Mouse (Mus musculus) 416B (cell line): ENCODE measurements around the gene Zfp692.
A peak's percentile ranks its signal among the peaks of the same experiment; 100 is the strongest.

Experiments used
- DNase-seq: peaks from one replicate; pipeline ENCODE4 v3.0.0; 2011; ENCODE audit warnings: low read depth

The Zfp692 gene

DNA sequence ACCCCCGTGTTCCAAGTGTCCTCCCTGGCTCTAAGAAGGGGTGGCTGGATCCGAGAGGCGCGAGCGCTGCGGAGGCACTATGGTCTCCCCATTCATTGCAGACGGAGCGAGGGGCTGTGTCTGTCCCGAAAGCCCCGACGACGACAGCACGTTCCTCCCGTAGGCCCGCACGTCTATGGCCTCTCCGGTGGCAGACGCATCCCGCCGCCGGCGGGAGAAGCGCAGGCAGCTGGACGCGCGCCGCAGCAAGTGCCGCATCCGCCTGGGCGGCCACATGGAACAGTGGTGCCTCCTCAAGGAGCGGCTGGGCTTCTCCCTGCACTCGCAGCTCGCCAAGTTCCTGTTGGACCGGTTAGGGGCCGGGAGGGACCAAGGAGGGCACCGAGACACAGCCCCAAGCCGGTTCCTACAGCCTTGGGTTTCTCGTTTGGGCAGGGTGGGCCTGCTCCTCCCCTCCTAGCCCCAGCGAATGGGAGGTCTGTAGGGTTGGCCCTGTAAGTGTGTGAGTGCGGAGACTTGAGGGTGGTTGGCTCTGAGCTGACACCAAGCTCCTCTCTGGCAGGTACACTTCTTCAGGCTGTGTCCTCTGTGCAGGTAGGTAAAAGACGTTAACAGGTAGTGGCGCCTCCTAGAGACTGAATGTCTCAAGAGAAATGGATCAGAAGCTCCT is 677 bp downstream of the Zfp692 start:
- peak; percentile 77 for DNase-seq

DNA sequence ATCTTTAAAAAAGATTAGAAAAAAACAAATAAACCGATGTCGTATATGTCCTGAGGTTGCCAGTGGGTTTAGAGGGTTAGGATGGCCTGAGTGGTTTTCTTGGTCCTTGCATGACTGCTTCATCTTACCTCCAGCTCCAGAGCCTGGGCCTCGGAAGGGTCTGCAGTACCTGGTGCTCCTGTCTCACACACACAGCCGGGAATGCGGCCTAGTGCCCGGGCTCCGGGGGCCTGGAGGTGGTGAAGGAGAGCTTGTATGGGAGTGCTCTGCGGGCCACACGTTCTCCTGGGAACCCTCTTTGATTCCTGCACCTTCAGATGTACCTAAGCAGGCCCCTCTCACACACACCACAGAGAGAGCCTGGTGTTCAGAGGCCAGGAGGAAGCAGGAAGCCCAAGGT is 1.8 kb downstream of the Zfp692 start:
- DNase-seq: no peak

DNA sequence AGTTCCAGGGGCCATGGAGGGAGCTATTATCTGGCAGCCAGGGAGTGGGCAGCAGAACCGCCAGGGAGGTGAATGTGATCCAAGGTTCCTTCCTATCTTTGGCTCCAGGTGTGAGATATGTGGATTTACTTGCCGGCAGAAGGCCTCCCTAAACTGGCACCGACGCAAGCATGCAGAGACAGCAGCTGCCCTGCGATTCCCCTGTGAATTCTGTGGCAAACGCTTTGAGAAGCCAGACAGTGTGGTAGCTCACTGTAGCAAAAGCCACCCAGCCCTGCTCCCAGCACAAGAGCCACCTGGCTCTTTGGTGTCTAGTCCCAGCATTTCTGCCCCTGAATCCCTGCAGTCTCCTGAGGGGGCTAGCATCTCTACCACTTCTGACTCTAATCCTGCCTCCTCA is 7.2 kb downstream of the Zfp692 start:
- no peak for DNase-seq

DNA sequence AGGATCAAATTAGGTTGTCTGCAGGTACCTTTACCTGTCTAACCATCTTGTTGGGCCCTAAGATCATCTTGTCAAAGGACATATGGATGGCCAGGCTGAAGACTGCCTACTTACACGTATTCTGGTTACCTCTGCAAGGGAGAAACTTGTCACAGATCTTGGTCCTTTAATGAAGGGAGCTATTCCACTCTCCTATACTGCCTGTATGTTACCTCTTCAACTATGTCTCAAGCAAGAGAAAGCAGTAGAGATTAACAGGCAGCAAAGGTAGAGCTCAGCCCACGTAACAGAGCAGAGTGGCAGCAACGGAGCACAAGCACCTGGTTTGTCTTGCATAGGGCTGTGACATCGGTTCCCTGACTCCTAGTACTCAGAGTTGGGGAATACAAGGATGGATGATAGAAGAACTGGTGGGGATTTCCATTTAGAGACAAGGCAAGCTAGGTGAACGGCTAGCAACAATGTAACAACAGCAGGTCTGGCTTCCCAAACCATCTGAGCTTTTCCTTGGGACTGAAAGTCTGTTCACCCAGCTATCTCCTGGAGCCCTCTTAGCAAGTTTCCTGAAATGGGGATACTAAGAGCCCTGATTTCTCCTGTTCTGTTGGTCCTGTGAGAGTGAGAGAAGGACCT is 8.8 kb downstream of the Zfp692 start:
- DNase-seq: no peak

DNA sequence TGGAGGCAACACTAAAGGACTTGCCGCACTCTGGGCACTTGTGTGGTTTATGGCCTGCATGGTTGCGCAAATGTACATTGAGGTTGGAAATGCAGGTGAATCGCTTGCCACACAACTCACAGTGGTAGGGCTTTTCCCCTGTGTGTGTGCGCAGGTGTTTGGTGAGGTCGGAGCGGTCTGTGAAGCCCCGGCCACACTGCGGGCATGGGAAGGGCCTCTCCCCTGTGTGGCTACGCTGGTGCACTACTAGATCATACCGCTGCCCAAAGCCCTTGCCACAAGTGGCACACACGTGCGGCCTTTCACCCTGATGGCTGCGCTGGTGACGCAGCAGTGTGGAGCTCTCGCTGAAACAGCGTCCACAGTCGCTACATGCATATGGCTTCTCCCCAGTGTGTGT is 9.5 kb downstream of the Zfp692 start:
- no peak for DNase-seq

DNA sequence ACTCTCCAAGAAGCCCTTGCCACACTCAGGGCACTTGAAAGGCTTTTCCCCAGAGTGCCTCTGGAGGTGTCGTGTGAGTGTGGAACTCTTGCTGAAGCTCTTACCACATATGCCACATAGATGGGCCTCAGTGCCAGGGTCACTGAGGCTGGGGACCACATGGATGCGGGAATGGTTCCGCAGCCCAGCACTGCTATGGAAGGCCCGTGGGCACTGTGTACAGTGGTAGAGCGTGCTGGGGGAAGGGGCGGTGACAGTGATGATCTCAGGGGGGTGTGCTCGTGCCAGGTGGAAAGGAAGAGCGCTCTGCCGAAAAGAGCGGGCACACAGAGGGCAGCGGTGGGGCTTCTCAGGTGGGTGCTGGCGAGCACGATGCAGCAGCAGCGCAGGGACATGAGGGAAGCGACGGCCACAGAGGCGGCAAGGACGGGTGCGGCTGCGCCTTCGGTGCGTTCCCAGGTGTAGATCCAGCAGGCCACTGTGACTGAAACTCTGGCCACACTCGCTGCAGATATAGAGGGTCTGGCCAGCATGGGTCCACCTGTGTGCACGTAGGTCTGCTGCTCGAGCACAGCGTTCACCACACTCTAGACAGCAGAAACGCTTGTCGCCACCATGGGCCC is 10.0 kb downstream of the Zfp692 start:
- no peak for DNase-seq

DNA sequence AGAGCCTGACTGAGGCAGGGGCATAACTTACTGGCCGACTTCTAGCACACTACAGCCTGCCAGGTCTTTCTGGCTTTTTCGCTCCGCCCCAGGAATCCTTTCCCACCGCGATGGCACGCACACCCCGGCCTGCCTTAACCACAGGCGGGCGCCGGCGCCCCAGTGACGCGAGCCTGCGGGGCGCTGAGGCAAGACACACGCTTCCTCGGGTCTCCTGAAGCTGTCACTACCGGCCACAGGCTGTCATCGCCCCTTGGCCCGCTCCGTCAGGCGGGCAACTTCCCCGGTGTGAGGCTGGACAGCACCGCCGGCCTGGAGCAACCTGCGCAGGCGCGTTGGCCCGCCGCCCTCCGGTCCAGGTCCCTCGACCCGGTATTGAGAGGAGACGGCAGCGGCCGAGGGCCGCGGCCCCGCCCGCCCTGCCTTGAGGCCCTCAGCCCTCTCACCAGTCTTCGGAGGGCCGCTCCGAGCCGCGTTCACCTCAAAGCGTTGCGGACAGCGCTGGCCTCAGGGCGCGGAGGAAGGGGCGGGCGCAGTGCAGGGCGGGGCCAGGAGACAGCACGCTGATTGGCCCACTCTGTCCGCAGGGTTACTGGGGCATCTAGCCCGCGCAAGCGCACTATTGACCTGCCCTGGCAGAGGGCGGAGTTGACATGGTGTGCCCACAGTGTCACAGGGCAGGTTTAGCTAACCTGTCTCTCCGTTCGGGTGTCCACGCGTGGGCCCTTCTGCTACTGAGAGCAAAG is 16.1 kb downstream of the Zfp692 start:
- DNase-seq: peak; percentile 94

DNA sequence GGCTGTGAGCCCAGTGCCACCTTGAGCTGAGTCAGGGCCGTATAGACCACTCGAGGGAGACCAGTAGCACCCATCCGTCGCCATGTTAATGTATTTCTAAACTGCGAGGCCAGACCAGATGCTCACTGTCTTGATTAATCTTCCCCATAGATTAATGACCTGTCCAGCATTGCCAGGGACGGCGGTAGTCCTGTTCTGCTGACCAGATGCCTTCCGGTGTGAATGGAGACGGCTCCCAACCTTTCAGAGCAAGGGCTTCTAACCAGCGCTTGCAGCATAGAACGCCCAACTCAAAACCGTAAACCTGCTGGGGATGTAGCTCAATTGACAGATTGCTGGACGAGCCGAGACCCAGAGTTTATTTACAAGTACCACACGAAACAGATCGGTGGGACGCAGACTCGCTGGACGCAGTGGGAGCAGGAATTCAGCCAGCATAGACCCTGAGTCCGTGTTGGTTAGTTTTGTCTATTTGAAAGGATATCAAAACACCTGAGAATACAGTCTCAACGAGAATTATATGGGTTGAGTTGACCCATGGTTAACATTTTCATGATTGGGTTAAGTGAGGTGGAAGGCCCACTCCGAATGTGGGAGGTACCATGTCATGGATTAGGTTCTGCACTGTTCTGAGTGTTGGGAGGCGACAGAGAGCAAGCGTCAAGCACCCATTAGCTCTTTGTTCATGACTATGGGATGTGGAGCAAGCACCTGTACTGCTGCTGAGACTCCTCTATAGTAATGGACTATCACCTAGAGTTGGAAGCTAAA is 16.9 kb downstream of the Zfp692 start:
- no peak for DNase-seq

DNA sequence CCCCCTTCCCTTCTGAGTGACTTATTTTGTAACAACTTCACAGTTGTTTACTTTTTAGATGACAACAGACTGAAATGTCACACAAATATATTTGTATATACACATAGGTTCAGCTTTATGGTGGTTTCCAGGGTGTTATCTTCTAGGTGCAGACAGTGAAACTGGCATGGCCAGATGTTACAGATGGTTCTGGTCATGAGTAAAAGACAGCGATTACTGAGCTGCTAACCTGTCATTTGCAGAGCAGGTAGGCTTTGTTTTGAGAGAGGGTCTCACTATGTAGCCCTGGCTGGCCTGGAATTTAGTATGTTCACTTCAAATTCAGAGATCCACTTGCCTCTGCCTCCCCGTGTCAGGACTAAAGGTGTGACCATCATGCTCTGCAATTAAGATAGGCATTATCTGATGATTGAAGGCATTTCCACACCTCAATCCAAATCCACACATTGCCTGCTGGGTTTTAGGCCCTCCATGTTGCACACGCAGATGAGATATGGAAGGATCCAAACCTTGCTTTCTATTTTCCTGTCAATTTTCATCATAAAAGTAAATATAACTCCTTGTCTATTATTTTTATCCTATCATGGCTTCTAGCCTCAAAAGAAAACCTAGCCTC is 17.9 kb downstream of the Zfp692 start:
- no peak for DNase-seq

DNA sequence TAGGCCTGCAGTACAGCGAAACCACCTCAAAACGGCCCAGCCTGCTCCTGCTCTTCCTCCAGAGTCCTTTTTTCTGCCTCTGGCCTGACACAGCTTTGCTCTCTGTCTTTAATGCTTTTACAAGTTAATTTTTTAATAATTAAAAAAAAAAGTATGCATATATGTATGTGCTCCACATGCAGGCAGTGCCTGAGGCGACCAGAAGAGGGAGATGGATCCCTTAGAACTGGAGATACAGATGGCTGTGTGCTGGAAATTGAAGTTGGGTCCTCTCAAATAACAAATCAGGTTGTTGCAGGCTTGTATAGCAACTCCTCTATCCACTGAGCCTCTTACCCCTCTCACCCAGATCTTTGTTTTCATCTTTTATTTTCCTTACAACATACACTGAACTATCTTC is 19.9 kb downstream of the Zfp692 start:
- DNase-seq: peak; percentile 31

DNA sequence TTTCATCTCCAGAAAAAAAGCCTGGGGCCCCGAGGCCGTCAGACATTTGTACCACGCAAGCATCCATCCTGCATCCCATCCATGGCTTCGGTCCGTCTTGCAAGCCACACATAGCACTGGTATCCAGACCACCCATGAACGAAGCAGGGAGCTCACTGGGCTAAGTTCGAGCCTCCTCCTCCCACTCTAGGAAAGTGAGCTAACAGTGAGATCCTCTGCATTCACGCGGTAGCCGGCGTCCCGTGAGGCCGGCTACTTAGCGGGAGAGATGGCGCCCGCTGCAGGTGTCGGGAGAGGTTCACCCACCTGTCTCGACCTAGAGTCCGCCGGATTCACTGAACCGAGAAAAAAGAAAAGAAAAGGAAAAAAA is 23.0 kb downstream of the Zfp692 start:
- DNase-seq: no peak

DNA sequence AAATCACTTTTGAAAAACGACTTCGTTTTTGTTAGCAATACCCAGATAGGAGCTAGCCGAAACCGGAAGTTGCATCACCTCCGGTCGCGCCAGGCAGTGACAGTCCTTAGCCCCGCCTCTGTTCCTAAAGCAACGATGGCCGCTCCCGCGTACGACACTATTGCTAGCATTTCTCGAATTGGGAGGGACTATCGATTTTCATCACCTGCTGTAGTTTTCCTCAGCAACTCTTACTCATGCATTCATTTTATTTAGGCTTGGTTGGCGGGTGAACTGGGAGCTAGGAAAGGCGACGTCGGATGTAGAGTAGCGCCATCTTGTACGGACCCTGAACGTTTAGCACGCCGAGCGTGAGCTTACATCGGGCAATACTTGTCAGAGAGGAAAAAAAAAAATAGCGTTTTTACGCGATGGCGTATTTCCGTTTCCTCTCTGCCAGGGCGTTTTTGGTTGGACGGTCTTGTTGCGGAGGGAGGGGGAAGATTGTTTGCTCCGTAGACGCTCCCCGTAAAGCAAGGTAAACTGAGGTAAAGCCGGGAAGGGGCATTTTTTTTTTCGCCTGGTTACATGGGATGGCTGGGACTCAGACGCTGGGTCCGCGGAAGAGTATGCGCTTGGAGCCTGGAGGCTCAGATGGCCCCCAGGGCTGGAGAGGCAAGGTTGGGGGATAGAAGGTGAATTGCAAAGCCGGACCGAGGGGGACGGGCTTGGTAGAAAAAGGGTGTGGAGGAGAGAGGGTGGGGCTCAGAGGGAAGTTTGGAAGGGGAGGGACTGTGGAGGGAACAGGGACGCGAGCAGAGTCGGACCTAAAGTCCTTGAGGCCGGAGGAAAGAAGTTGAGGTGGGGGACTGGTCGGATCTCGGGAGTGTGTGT is 23.6 kb downstream of the Zfp692 start, which contains the start of the genes Zfp672 and Sh3bp5l:
TSS of gene Zfp672 (minus strand) at position 64 of the 873 bp plus-strand sequence.
TSS of gene Sh3bp5l (plus strand) at position 449 of the 873 bp plus-strand sequence.
- peak; percentile 99 for DNase-seq

DNA sequence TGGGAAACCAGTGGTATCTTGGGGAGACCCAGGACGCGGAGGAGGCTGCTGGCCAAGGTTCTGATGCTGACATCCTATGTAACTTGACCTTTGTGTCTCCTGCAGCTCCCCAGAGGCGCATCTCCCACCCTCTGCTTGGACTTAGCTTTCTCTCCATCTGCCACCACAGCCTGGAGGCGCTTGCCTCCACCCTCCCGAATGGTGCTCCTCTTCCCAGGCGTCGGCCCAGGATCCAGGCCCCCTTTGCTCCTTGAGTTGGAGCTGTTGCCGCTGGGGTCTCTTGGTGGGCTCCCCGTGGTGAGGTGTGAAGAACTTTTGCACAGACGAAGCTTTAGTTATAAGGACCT is 24.3 kb downstream of the Zfp692 start:
- no peak for DNase-seq

DNA sequence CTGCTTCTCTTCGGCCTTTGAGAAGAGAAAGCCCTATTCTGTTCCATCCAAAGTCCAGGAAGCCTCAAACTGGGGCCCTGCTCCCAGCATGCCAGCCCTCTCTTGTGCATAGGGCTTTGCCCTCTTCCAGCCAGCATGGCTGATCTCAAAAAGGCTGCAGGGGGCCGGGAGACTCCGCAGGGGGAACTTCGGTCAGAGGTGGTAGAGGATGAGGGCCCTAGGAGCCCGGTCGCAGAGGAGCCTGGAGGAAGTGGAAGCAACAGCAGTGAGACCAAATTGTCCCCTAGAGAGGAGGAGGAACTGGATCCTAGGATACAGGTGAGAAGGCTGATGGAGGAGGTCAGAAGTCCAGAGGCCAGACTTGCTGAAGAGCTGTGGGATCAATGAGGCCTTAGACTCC is 24.7 kb downstream of the Zfp692 start:
- no peak for DNase-seq

DNA sequence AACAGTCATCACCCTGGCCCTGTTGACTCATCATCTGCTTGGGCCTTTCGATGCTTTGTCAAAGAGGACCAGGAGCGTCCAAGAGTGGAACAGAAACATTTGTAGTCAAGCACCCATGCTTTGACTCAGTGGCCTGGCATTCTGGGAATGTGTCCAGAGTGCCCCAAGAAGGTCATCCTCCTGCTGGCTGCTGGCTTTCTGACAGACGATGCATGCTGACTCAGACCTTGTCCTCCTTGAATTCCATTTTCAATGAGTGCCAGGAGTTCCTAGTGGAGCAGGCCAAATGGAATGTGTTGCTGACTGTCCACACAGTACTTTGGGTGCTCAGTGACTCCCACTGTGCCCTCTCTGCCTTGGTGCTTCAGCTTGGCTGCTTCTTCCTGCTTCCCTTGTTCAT is 27.9 kb downstream of the Zfp692 start:
- DNase-seq: no peak

DNA sequence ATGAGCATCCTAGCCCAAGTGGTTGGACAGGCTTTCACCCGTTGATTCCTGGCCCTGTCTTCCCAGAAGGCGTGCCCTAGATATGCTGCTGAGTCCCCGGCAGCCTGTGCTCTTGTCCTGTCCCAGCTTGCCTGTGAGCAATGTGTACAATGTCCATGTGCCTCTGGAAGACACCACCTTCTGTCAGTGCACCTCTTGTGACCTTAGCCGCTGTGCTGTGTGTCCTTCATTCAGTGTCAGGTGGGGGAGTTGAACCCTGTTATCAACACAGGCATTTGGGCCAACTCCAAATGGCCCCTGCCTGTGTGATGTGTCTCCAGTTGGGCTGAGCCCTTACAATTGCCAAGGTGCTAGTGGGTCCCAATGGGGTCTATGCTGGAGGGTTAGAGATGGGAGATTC is 39.9 kb downstream of the Zfp692 start:
- no peak for DNase-seq

DNA sequence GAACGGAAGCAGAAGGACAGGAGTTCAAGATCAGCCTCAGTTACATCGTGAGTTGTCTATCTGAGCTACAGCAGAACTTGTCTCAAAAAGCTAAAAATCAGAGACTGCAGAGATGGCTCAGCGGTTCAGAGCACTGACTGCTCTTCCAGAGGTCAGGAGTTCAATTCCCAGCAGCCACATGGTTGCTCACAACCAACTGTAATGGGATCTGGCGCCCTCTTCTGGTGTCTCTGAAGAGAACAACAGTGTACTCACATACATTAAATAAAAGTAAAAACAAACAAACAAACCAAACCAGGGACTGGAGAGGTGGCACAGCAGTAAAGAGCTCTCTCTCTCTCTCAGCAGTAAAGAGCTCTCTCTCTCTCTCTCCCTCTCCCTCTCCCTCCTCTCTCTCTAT is 43.8 kb downstream of the Zfp692 start:
- DNase-seq: peak; percentile 22

DNA sequence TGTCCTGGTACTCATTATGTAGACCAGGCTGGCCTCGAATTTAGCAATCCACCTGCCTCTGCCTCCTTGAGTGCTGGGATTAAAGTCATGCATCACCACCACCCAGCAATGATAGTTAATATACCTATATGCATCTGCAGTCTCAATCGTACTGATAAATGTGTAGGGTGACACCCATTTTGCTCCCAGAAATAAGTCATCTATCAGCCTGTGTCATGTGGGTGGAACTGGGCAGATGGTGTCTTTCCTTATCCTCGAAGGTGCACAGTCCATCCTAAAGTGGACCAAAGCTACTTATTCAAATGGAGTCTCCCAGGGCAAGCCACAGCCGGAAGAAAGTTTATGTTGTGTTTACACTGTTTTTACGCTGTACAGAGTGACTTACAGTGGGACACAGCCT is 44.3 kb downstream of the Zfp692 start:
- DNase-seq: no peak

DNA sequence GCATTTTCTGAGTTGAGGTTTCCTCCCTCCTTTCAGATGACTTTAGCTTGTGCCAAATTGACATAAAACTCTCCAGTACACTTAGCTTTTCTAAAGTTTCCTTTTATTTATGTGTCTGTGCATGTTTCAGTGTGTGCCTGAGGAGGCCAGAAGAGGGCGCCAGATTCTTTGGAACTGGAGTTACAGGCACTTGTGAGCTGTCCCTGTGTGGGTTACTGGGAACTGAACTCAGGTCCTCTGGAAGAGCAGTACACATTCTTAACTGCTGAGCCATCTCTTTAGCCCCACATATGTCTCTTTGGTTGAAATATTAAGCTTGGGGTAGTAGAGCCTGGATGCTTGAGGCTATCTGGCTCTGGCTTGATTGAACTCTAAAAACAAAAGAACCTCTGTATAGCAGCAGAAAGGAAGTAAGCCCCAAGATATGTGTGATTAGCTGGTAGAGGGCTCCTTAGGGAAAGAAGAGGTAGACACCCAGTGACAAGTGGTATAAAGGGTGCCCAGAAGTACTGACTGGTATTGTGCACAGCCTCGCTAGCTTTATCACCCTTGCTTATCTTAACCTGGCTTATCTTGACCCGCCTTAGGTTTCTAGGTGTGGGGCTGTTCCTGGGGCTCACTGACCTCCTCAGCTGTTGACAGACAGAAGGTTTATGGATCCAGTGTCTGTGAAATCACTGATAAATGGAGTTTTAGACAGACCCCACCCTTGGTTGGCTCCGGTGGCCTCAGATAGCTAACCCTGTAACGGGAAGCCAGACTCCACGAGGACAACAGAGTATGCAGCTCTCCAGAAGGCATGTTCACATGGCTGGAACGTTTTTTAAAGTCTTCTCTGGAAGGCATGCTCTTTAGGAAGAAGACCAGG is 46.0 kb downstream of the Zfp692 start:
- peak; percentile 47 for DNase-seq

DNA sequence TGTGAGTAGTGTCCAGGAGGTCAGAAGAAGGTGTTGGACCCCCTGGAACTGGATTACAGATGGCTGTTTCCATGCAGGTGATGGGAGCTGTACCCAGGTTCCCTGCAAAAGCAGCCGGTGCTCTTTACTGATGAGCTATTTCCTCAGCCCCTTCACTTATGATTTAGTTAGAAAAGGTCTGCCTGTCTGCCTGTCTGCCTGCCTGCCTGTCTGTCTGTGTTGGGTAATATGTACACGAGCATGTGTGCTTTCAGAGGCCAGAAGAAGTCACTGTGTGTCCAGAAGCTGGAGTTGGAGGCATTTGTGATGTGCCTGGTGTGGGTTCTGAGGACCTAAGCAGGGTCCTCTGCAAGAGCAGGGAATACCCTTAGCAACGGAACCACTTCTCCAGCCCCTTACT is 46.8 kb downstream of the Zfp692 start:
- DNase-seq: no peak
